Mouse (Mus musculus): ENCODE data around the gene Med12l.

DNA sequence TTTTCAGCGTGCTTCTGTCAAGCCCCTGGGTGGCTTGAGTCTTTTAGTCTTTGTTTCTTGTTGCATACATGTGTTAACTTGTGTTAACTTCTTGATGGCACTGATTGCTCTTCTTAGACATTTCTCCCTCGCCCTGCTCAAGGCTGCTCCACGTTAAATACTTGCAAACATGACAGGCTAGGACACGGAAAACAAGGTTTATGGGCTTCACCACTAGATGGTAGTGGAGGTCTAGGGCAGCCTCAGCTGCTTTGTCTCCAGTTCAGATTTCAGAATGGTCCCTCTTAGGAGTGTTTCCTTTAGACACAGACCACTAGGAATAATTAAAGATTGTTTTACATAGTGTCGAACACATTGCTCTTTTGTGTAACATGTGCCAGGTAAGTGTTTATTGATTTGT lies 169.6 kb downstream of the Med12l start:
- no peak for TF ChIP-seq TAL1 (IDR thresholded peaks at IDR 0.05; ENCODE audit: low read length)
- TF ChIP-seq GATA1 (IDR thresholded peaks at IDR 0.05; ENCODE audit: low read length) = no peak

Data from erythroblast, embryonic 14.5 days (primary cell).